Mouse (Mus musculus) kidney, embryonic 15.5 days (tissue): ENCODE measurements around the gene Ppp4r1. TPM values are rescaled to one million over a fixed set of nuclear protein-coding genes. Genes with fewer than 3 reads are reported as not detected.

Experiments used
- ATAC-seq: fragments of 200-750 bp; cut with Nextera tagmentation; replicated peaks from 2 replicates; pipeline ENCODE4 v1.8.0; 2017; ENCODE audit warnings: moderate TSS enrichment; ENCODE audit not compliant: low FRiP score
- H3K27ac ChIP-seq: fragments of 300-500 bp; sonication (generic); 2 replicates; pipeline ENCODE4 v1.5.1; 2015; ENCODE audit warnings: mild to moderate bottlenecking, inconsistent platforms
- H3K27me3 ChIP-seq: fragments of 300-500 bp; sonication (generic); 2 replicates; pipeline ENCODE4 v1.6.1; 2015; ENCODE audit warnings: inconsistent platforms
- H3K36me3 ChIP-seq: fragments of 300-500 bp; sonication (generic); 2 replicates; pipeline ENCODE4 v1.6.1; 2015; ENCODE audit warnings: inconsistent platforms
- H3K4me1 ChIP-seq: fragments of 300-500 bp; sonication (generic); 2 replicates; pipeline ENCODE4 v1.6.1; 2015; ENCODE audit warnings: inconsistent platforms
- H3K4me2 ChIP-seq: fragments of 300-500 bp; sonication (generic); 2 replicates; pipeline ENCODE4 v1.6.1; 2015; ENCODE audit warnings: moderate library complexity, mild to moderate bottlenecking, inconsistent platforms
- H3K4me3 ChIP-seq: fragments of 300-500 bp; sonication (generic); replicated peaks from 2 replicates; pipeline ENCODE4 v1.5.1; 2015; ENCODE audit warnings: mild to moderate bottlenecking, inconsistent platforms
- H3K9ac ChIP-seq: fragments of 300-500 bp; sonication (generic); 2 replicates; pipeline ENCODE4 v1.6.1; 2015; ENCODE audit warnings: mild to moderate bottlenecking, inconsistent platforms
- H3K9me3 ChIP-seq: fragments of 300-500 bp; sonication (generic); replicated peaks from 2 replicates; pipeline ENCODE4 v1.6.1; 2016; ENCODE audit warnings: inconsistent platforms
- WGBS: fragments of 180-500 bp; shearing (Covaris S2); methylation state at CpG from one replicate; pipeline ENCODE4 v1.1.7; 2015; ENCODE audit warnings: mixed read lengths; 5-methylcytosine and 5-hydroxymethylcytosine counted together
- polyA plus RNA-seq: library from polyadenylated mRNA; unstranded; fragments of >200 nt; fragmentation: Nextera tagmentation; extraction: Ambion mirVana; gene quantifications from 2 replicates; pipeline ENCODE4 v1.2.1, GENCODE M21; 2015

Gene Ppp4r1
- polyA plus RNA-seq, 1 experiment from 2014 or later: 44.6 TPM

- no peak overlapping the region for H3K9ac ChIP-seq
- H3K4me2 ChIP-seq: no peak overlapping the region
- H3K27ac ChIP-seq: no peak overlapping the region
- WGBS: 36% methylated on average over 4 of the region's 4 CpGs
- peaks cover 15% of the 10 kb centered on the region for H3K4me1 ChIP-seq
- no peaks in the 10 kb centered on the region for H3K27me3 ChIP-seq
- peaks cover 14% of the 10 kb centered on the region; the same call in 1 of the 2 replicates for H3K36me3 ChIP-seq
- no peak overlapping the region for H3K4me3 ChIP-seq
- H3K9me3 ChIP-seq: no peaks in the 10 kb centered on the region
- no peak for ATAC-seq
Observed at GRCm38 (mm10) chr17:65870146-65870545, 87.8 kb downstream of the Ppp4r1 start.

- H3K27me3 ChIP-seq: no peaks in the 10 kb centered on the region
- no peak for ATAC-seq
- no peak overlapping the region for H3K27ac ChIP-seq
- peaks cover 11% of the 10 kb centered on the region; the same call in 1 of the 2 replicates for H3K36me3 ChIP-seq
- no peak overlapping the region for H3K4me3 ChIP-seq
- H3K4me2 ChIP-seq: no peak overlapping the region
- 30% methylated on average over 5 of the region's 5 CpGs for WGBS
- H3K9ac ChIP-seq: no peak overlapping the region
- peaks cover 15% of the 10 kb centered on the region for H3K4me1 ChIP-seq
- H3K9me3 ChIP-seq: no peaks in the 10 kb centered on the region
Observed at GRCm38 (mm10) chr17:65871641-65872041, 89.3 kb downstream of the Ppp4r1 start.

- H3K36me3 ChIP-seq: peaks cover 7% of the 10 kb centered on the region; the same call in 1 of the 2 replicates
- no peak for ATAC-seq
- H3K4me3 ChIP-seq: no peak overlapping the region
- 41% methylated on average over 6 of the region's 6 CpGs for WGBS
- no peak overlapping the region for H3K4me2 ChIP-seq
- H3K9ac ChIP-seq: no peak overlapping the region
- no peaks in the 10 kb centered on the region for H3K9me3 ChIP-seq
- no peaks in the 10 kb centered on the region for H3K27me3 ChIP-seq
- no peak overlapping the region for H3K27ac ChIP-seq
- peaks cover 15% of the 10 kb centered on the region for H3K4me1 ChIP-seq
Observed at GRCm38 (mm10) chr17:65872051-65872450, 89.7 kb downstream of the Ppp4r1 start.

- Histone ChIP-seq H3K4me2 (no peak overlapping the region), H3K4me3 (no peak overlapping the region), H3K36me3 (peaks cover 2% of the 10 kb centered on the region; the same call in 1 of the 2 replicates), H3K4me1 (peaks cover 18% of the 10 kb centered on the region), H3K27ac (no peak overlapping the region), H3K9me3 (no peaks in the 10 kb centered on the region), H3K9ac (no peak overlapping the region), H3K27me3 (no peaks in the 10 kb centered on the region)
- ATAC-seq: peak; percentile 55; the same call in 1 of the 2 replicates
- WGBS: 45% methylated on average over 6 of the region's 6 CpGs
Observed at GRCm38 (mm10) chr17:65872652-65873051, 90.3 kb downstream of the Ppp4r1 start.

GRCm38 (mm10) chr17:65873156-65873555, 90.8 kb downstream of the Ppp4r1 start:
- H3K4me3 ChIP-seq: no peak overlapping the region
- no peak overlapping the region for H3K9ac ChIP-seq
- H3K27ac ChIP-seq: no peak overlapping the region
- H3K4me1 ChIP-seq: peaks cover 18% of the 10 kb centered on the region
- no peaks in the 10 kb centered on the region for H3K9me3 ChIP-seq
- ATAC-seq: no peak
- H3K27me3 ChIP-seq: no peaks in the 10 kb centered on the region
- WGBS: 80% methylated on average over 4 of the region's 4 CpGs
- H3K4me2 ChIP-seq: no peak overlapping the region
- H3K36me3 ChIP-seq: no peaks in the 10 kb centered on the region

- H3K4me2 ChIP-seq: no peak overlapping the region
- no peak for ATAC-seq
- no peaks in the 10 kb centered on the region for H3K36me3 ChIP-seq
- 93% methylated on average over 11 of the region's 11 CpGs for WGBS
- peaks cover 18% of the 10 kb centered on the region for H3K4me1 ChIP-seq
- no peaks in the 10 kb centered on the region for H3K27me3 ChIP-seq
- H3K9me3 ChIP-seq: no peaks in the 10 kb centered on the region
- H3K27ac ChIP-seq: no peak overlapping the region
- no peak overlapping the region for H3K4me3 ChIP-seq
- no peak overlapping the region for H3K9ac ChIP-seq
Observed at GRCm38 (mm10) chr17:65873834-65874233, 91.5 kb downstream of the Ppp4r1 start.

GRCm38 (mm10) chr17:65877026-65877425, 94.7 kb downstream of the Ppp4r1 start:
- Histone ChIP-seq H3K4me2 (no peak overlapping the region), H3K36me3 (no peaks in the 10 kb centered on the region), H3K9me3 (no peaks in the 10 kb centered on the region), H3K4me3 (no peak overlapping the region), H3K27ac (no peak overlapping the region), H3K27me3 (no peaks in the 10 kb centered on the region), H3K4me1 (peaks cover 23% of the 10 kb centered on the region), H3K9ac (no peak overlapping the region)
- ATAC-seq: no peak
- WGBS: 55% methylated on average over 6 of the region's 6 CpGs

- peak; percentile 31 for ATAC-seq
- under 1% methylated on average over 56 of the region's 56 CpGs for WGBS
Observed at GRCm38 (mm10) chr17:65884061-65884669, 101.8 kb downstream of the Ppp4r1 start.

GRCm38 (mm10) chr17:65884691-65885397, 102.5 kb downstream of the Ppp4r1 start:
- peak overlapping the region; percentile 100 for H3K27ac ChIP-seq
- whole genome bisulfite sequencing: under 1% methylated on average over 67 of the region's 67 CpGs
- peak overlapping the region; percentile 70 for H3K9ac ChIP-seq
- peak overlapping the region; percentile 89 for H3K4me3 ChIP-seq
- no peaks in the 10 kb centered on the region for H3K27me3 ChIP-seq
- H3K36me3 ChIP-seq: no peaks in the 10 kb centered on the region
- H3K4me1 ChIP-seq: peaks cover 38% of the 10 kb centered on the region
- H3K9me3 ChIP-seq: no peaks in the 10 kb centered on the region
- peak; percentile 99 for ATAC-seq
- peak overlapping the region; percentile 95 for H3K4me2 ChIP-seq

More at GRCm38 (mm10) chr17:65884061-65884669, 101.8 kb downstream of the Ppp4r1 start:
- no peaks in the 10 kb centered on the region for H3K9me3 ChIP-seq
- peaks cover 38% of the 10 kb centered on the region for H3K4me1 ChIP-seq
- peak overlapping the region; percentile 100 for H3K27ac ChIP-seq
- H3K27me3 ChIP-seq: no peaks in the 10 kb centered on the region
- peak overlapping the region; percentile 95 for H3K4me2 ChIP-seq
- peak overlapping the region; percentile 70 for H3K9ac ChIP-seq
- no peaks in the 10 kb centered on the region for H3K36me3 ChIP-seq
- H3K4me3 ChIP-seq: peak overlapping the region; percentile 89

GRCm38 (mm10) chr17:65885398-65885696, 103.0 kb downstream of the Ppp4r1 start:
- H3K36me3 ChIP-seq: no peaks in the 10 kb centered on the region
- under 1% methylated on average over 11 of the region's 11 CpGs for WGBS
- ATAC-seq: no peak
- H3K4me3 ChIP-seq: peak overlapping the region; percentile 89
- H3K27me3 ChIP-seq: no peaks in the 10 kb centered on the region
- peak overlapping the region; percentile 100 for H3K27ac ChIP-seq
- H3K4me1 ChIP-seq: peaks cover 38% of the 10 kb centered on the region
- H3K4me2 ChIP-seq: peak overlapping the region; percentile 95
- no peaks in the 10 kb centered on the region for H3K9me3 ChIP-seq
- peak overlapping the region; percentile 70 for H3K9ac ChIP-seq

GRCm38 (mm10) chr17:65885697-65886529, 103.5 kb downstream of the Ppp4r1 start, which contains the start of gene Ralbp1:
Gene Ralbp1, minus strand, starts transcription at chr17:65885798.
- WGBS: 5% methylated on average over 14 of the region's 14 CpGs
- Histone ChIP-seq H3K9ac (peak within 1 kb of the TSS; percentile 70), H3K27me3 (no peaks in the 10 kb centered on the region), H3K27ac (peak within 1 kb of the TSS; percentile 100), H3K4me3 (peak within 1 kb of the TSS; percentile 89), H3K36me3 (no peaks in the 10 kb centered on the region), H3K9me3 (no peaks in the 10 kb centered on the region), H3K4me1 (peaks cover 38% of the 10 kb centered on the region), H3K4me2 (peak within 1 kb of the TSS; percentile 95)
- no peak for ATAC-seq

GRCm38 (mm10) chr17:65886571-65886970, 104.2 kb downstream of the Ppp4r1 start:
- Histone ChIP-seq H3K4me2 (peak overlapping the region; percentile 95), H3K36me3 (no peaks in the 10 kb centered on the region), H3K27me3 (no peaks in the 10 kb centered on the region), H3K27ac (peak overlapping the region; percentile 100), H3K4me3 (peak overlapping the region; percentile 89), H3K9ac (no peak overlapping the region), H3K4me1 (peaks cover 34% of the 10 kb centered on the region), H3K9me3 (no peaks in the 10 kb centered on the region)
- ATAC-seq: no peak
- WGBS: 55% methylated on average over 9 of the region's 9 CpGs
